In genomic region chr9:118937515-118937914, GRCm38 (mm10) we compare ENCODE assay signal across 11 mouse cellular contexts. TPM values are rescaled to one million over a fixed set of nuclear protein-coding genes. Genes with fewer than 3 reads are reported as not detected.
DNase-seq lines count a peak whose midpoint lies in the region; ATAC-seq and TF ChIP-seq lines count a peak whose summit lies in the region.
"Had no signal": no experiment of that assay in that cellular context is flagged by ENCODE, and none has a peak within 500 bp of the region (broad histone marks: within the 10 kb centered on the region; RNA-seq: fewer than 3 reads in every experiment).

No protein-coding gene starts in this region.

- 67% methylated on average over 3 of the region's 3 CpGs for WGBS in embryonic facial prominence, embryonic 12.5 days

- no peak overlapping the region for H3K4me3 ChIP-seq in embryonic facial prominence, embryonic 12.5 days
- H3K4me3 ChIP-seq in myocyte, result no peak overlapping the region
- H3K4me3 ChIP-seq: liver, embryonic 15.5 days had no signal

- H3K4me2 ChIP-seq in embryonic facial prominence, embryonic 12.5 days (replicated peaks), result no peak overlapping the region
- no peak overlapping the region for H3K4me2 ChIP-seq in myocyte (ENCODE audit: low read depth)
- H3K4me2 ChIP-seq: liver, embryonic 15.5 days had no signal

- ATAC-seq in embryonic facial prominence, embryonic 12.5 days (ENCODE audit: insufficient number of reproducible peaks, insufficient read depth, low FRiP score, low TSS enrichment), result peak; percentile 29; the same call in 1 of the 2 replicates
- ATAC-seq in CD4-positive, CD25-positive, alpha-beta regulatory T cell, adult 4 months, result no peak
- ATAC-seq in activated CD4-positive, CD25-positive, alpha-beta regulatory T cell, adult 4 months, result no peak

- H3K27me3 ChIP-seq in embryonic facial prominence, embryonic 12.5 days, result no peaks in the 10 kb centered on the region
- no peaks in the 10 kb centered on the region for H3K27me3 ChIP-seq in myocyte (ENCODE audit: control insufficient read depth, insufficient read depth, insufficient read length)
- H3K27me3 ChIP-seq: liver, embryonic 15.5 days had no signal

- no peak overlapping the region for H3ac ChIP-seq in myocyte (ENCODE audit: control insufficient read depth, insufficient read length)

- H3K36me3 ChIP-seq in embryonic facial prominence, embryonic 12.5 days, result no peaks in the 10 kb centered on the region; the same call in 1 of the 2 replicates
- no peaks in the 10 kb centered on the region for H3K36me3 ChIP-seq in myocyte (ENCODE audit: control insufficient read depth, insufficient read depth)
- H3K36me3 ChIP-seq: liver, embryonic 15.5 days had no signal

- TF ChIP-seq POLR2A in myocyte (IDR thresholded peaks at IDR 0.05; ENCODE audit: insufficient read length, low read depth), result no peak

- DNase-seq in layer of hippocampus, adult 9-11 months, result peak; percentile 25
- no peak for DNase-seq in layer of hippocampus, adult 18-20 months (ENCODE audit: low spot score in 2 of 2)
- peak; percentile 48 to 67 for DNase-seq in heart, postnatal 14 days
- no peak for DNase-seq in spleen, postnatal 36 days (ENCODE audit: low spot score in 2 of 2)
- DNase-seq: right cerebral cortex, postnatal 25 days; thymus, postnatal 4 days had no signal

- peaks cover 24% of the 10 kb centered on the region for H3K4me1 ChIP-seq in embryonic facial prominence, embryonic 12.5 days

- H3K79me2 ChIP-seq in myocyte (ENCODE audit: control insufficient read depth, insufficient read depth), result peaks cover 7% of the 10 kb centered on the region

- H3K9ac ChIP-seq in embryonic facial prominence, embryonic 12.5 days, result no peak overlapping the region
- H3K9ac ChIP-seq: liver, embryonic 15.5 days had no signal

- H3K9me3 ChIP-seq in embryonic facial prominence, embryonic 12.5 days, result no peaks in the 10 kb centered on the region
- H3K9me3 ChIP-seq: liver, embryonic 15.5 days had no signal

- no peak overlapping the region for H3K27ac ChIP-seq in embryonic facial prominence, embryonic 12.5 days
- H3K27ac ChIP-seq: liver, embryonic 15.5 days had no signal

- intact Hi-C loops in heart, postnatal 14 days (cut with DNase I), result no loop called here

TF ChIP-seq in myocyte, 11 proteins besides CTCF, POLR2A, EP300 and RAD21:
- TF ChIP-seq MYOD1 (IDR thresholded peaks at IDR 0.05; ENCODE audit: control insufficient read depth in 1 of 3, insufficient read length in 2 of 3, low read depth in 2 of 3) (no peak), SRF (IDR thresholded peaks at IDR 0.05; ENCODE audit: control insufficient read depth, insufficient read length, low read depth) (no peak), USF1 (IDR thresholded peaks at IDR 0.05; ENCODE audit: low read depth) (peak; percentile 57)

RNA-seq across cellular contexts. Expression of gene Ctdspl, which starts 11.3 kb away (rescaled TPM):
- 10 to 100 TPM; 25.1 to 27.1 TPM for total RNA-seq in layer of hippocampus, adult 18-20 months (2021)
- polyA plus RNA-seq in embryonic facial prominence, embryonic 12.5 days (2016; fragmentation: Nextera tagmentation; extraction: Ambion mirVana), result 16.0 and 16.8 TPM in 2 replicates
- total RNA-seq in heart, postnatal 14 days (2021), result 10 to 100 TPM; 12.3 to 13.7 TPM
- polyA plus RNA-seq in myocyte (2012; fragmentation: generic; extraction: Trizol), result 4.9 TPM
- under 1 TPM; 0.62 to 0.75 TPM for polyA plus RNA-seq in CD4-positive, CD25-positive, alpha-beta regulatory T cell, adult 4 months (2017; shearing (Covaris generic))
- 1 to 10 TPM; 1.0 to 1.2 TPM for polyA plus RNA-seq in activated CD4-positive, CD25-positive, alpha-beta regulatory T cell, adult 4 months (2017; shearing (Covaris generic))

Comparison
In these comparisons a context has a peak if more than half of its experiments do, and no peak if none do; other contexts are left out.
1. DNase-seq: peak in layer of hippocampus, adult 9-11 months (single experiment) and heart, postnatal 14 days (2 of 2); none in layer of hippocampus, adult 18-20 months (0 of 2) and spleen, postnatal 36 days (0 of 2).